Mouse (Mus musculus) embryonic facial prominence, embryonic 11.5 days (tissue): Measurements from ENCODE around the gene Gm17387. TPM values are rescaled to one million over a fixed set of nuclear protein-coding genes. Genes with fewer than 3 reads are reported as not detected.

Experiments
- ATAC-seq: fragments of 200-750 bp; cut with Nextera tagmentation; replicated peaks from 2 replicates; pipeline ENCODE4 v1.8.0; 2017; ENCODE audit warnings: low read depth; ENCODE audit not compliant: insufficient number of reproducible peaks, low FRiP score, low TSS enrichment
- DNase-seq: peaks from one replicate; pipeline ENCODE4 v3.0.0-alpha.2; 2015; ENCODE audit warnings: low spot score
- H3K27ac ChIP-seq: fragments of 300-500 bp; sonication (generic); replicated peaks from 2 replicates; pipeline ENCODE4 v1.5.1; 2014; ENCODE audit warnings: mild to moderate bottlenecking, low read depth, low read length, control low read depth
- H3K27me3 ChIP-seq: fragments of 300-500 bp; sonication (generic); 2 replicates; pipeline ENCODE4 v1.6.1; 2014; ENCODE audit warnings: mild to moderate bottlenecking, low read length, moderate library complexity, mixed read lengths; ENCODE audit not compliant: control insufficient read depth, insufficient read depth
- H3K36me3 ChIP-seq: fragments of 300-500 bp; sonication (generic); replicated peaks from 2 replicates; pipeline ENCODE4 v1.6.1; 2014; ENCODE audit warnings: low read depth, mild to moderate bottlenecking, low read length, moderate library complexity, mixed read lengths; ENCODE audit not compliant: control insufficient read depth, insufficient read depth
- H3K4me1 ChIP-seq: fragments of 300-500 bp; sonication (generic); 2 replicates; pipeline ENCODE4 v1.6.1; 2014; ENCODE audit warnings: low read length, mixed read lengths; ENCODE audit not compliant: control insufficient read depth, insufficient read depth
- H3K4me2 ChIP-seq: fragments of 300-500 bp; sonication (generic); 2 replicates; pipeline ENCODE4 v1.6.1; 2014; ENCODE audit warnings: low read depth, mild to moderate bottlenecking, control low read depth, low read length, moderate library complexity
- H3K4me3 ChIP-seq: fragments of 300-500 bp; sonication (generic); 2 replicates; pipeline ENCODE4 v1.5.1; 2014; ENCODE audit warnings: low read depth, low read length, control low read depth
- H3K9ac ChIP-seq: fragments of 300-500 bp; sonication (generic); replicated peaks from 2 replicates; pipeline ENCODE4 v1.6.1; 2014; ENCODE audit warnings: mild to moderate bottlenecking, control low read depth, low read length
- H3K9me3 ChIP-seq: fragments of 300-500 bp; sonication (generic); replicated peaks from 2 replicates; pipeline ENCODE4 v1.6.1; 2016; ENCODE audit warnings: mild to moderate bottlenecking, low read length, inconsistent platforms, mixed read lengths; ENCODE audit not compliant: control insufficient read depth
- WGBS: fragments of 180-500 bp; shearing (Covaris S2); extraction: QIAGEN DNeasy Blood & Tissue Kit; methylation state at CpG from one replicate; pipeline ENCODE4 v1.1.7; 2014; 5-methylcytosine and 5-hydroxymethylcytosine counted together
- polyA plus RNA-seq: library from polyadenylated mRNA; unstranded; fragments of >200 nt; fragmentation: Nextera tagmentation; extraction: Ambion mirVana; gene quantifications from 2 replicates; pipeline ENCODE4 v1.2.1, GENCODE M21; 2014

Gm17387 gene
- polyA plus RNA-seq, 1 experiment from 2014 or later, result not detected

DNA sequence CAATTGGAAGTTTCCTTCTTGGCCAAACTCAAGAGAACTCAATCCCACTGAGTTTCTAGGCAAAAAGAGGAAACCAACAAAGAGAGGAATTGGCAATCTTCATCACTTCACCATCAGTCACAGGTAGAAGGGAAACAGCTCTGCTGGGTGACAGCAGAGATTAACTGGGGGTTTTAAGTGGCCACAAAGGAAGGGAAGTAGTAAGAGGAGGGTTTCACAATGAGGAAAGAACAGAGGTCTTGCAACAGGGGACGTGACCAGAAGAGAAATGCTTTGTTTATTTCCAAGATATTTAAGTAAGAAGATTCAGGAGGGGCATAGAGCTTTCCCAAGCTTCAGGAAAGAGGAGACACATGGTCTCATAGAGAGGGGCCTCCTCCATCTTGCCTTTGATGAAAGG, 31.1 kb upstream of the Gm17387 start:
- 52% methylated on average over 1 of the region's 1 CpGs for WGBS
- no peaks in the 10 kb centered on the region for H3K9me3 ChIP-seq
- no peaks in the 10 kb centered on the region for H3K36me3 ChIP-seq
- H3K4me3 ChIP-seq, result no peak overlapping the region
- no peak overlapping the region for H3K27ac ChIP-seq
- DNase-seq, result no peak
- H3K4me1 ChIP-seq, result no peaks in the 10 kb centered on the region
- no peaks in the 10 kb centered on the region for H3K27me3 ChIP-seq
- H3K4me2 ChIP-seq, result no peak overlapping the region
- no peak for ATAC-seq
- H3K9ac ChIP-seq, result no peak overlapping the region

DNA sequence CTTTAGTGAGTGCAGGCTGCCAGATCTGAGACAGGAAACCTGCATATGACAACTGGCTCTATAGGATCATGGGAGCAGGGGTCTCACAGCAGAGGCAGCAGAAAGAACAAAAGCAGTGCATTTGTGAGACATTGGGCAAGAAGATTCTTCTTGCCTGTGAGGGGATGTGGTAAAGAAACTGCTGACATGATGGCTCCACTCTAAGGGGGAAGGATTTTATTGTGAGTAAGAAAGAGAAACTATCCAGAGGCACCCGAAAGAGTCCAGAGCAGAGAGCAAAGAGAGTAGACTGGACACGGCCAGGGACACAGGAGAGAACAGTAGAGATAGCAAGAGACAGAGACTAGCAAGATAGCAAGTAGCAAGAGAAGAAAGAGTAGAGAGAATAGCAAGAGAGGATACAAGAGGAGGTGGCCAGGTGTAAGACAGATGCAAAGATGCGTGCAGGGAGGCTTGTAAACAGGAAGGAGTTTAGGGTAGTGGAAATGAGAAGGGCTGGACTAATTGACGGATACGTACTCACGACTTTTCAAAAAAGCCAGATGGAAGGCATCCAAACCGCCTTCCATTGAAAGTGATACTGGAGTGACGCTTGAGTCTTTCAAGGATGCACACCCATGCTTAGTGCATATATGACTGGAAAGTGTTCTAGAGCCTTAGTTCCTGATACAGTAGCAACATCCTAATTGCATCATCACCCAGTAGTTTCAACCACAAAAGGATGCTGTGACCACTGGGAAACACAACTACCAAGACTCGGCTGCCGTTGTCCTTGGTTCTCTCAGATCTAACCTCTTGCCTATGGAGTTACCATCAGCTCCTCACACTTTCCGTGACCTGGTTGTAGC, 29.9 kb upstream of the Gm17387 start:
- Histone ChIP-seq H3K4me3 (no peak overlapping the region), H3K9ac (no peak overlapping the region), H3K36me3 (no peaks in the 10 kb centered on the region), H3K27ac (no peak overlapping the region), H3K4me1 (no peaks in the 10 kb centered on the region), H3K9me3 (no peaks in the 10 kb centered on the region), H3K27me3 (no peaks in the 10 kb centered on the region), H3K4me2 (no peak overlapping the region)
- DNase-seq (no peak), ATAC-seq (no peak)
- 90% methylated on average over 11 of the region's 11 CpGs for WGBS

- Histone ChIP-seq H3K9me3 (no peaks in the 10 kb centered on the region), H3K4me1 (no peaks in the 10 kb centered on the region), H3K4me2 (no peak overlapping the region), H3K9ac (no peak overlapping the region), H3K36me3 (no peaks in the 10 kb centered on the region), H3K4me3 (no peak overlapping the region), H3K27me3 (no peaks in the 10 kb centered on the region), H3K27ac (no peak overlapping the region)
- ATAC-seq (no peak), DNase-seq (no peak)
- 74% methylated on average over 15 of the region's 15 CpGs for WGBS
Observed at GRCm38 (mm10) chr7:141000881-141001708, 27.8 kb upstream of the Gm17387 start.

DNA sequence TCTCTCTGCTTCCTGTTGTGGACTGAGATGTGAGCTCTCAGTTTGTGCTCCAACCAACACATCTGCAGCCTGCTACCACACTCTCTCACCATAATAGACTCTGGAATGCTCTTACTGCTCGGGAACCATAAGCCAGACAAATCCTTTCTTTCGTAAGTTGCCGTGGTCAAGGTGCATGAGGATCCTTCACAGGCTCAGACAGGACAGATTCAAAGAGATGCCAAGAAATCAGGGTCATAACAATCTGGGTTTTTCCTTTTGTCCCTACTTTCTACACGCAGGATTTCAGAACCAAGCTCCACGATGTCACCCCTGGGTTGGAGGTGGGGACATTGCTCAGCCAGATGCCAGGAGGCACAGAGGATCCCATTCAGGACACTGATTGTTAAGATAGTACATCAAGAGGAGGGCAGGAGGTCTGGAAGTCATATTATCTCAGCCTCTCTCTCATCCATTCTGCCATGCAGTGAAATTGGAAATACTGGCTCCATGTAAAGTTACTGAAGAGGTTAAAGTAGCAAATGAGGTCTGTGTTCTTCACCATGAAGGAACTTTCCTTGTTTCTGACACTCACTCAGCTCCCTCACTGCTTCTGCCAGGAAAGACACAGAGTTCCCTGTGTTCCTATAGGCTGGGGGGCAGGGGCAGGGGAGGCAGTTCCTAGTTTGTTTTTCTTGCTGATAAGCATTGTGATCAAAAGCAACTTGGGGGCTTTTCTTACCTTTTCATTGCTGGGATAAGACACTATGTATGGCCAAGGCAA, 25.5 kb upstream of the Gm17387 start:
- ATAC-seq (no peak), DNase-seq (no peak)
- no peak overlapping the region for H3K4me3 ChIP-seq
- H3K4me1 ChIP-seq, result no peaks in the 10 kb centered on the region
- WGBS, result 82% methylated on average over 5 of the region's 5 CpGs
- no peaks in the 10 kb centered on the region for H3K9me3 ChIP-seq
- H3K9ac ChIP-seq, result no peak overlapping the region
- H3K4me2 ChIP-seq, result no peak overlapping the region
- no peak overlapping the region for H3K27ac ChIP-seq
- no peaks in the 10 kb centered on the region for H3K27me3 ChIP-seq
- H3K36me3 ChIP-seq, result no peaks in the 10 kb centered on the region

- Histone ChIP-seq H3K4me1 (no peaks in the 10 kb centered on the region), H3K27me3 (no peaks in the 10 kb centered on the region), H3K27ac (no peak overlapping the region), H3K4me3 (no peak overlapping the region), H3K9me3 (no peaks in the 10 kb centered on the region), H3K9ac (no peak overlapping the region), H3K4me2 (no peak overlapping the region), H3K36me3 (no peaks in the 10 kb centered on the region)
- DNase-seq (no peak), ATAC-seq (no peak)
- 92% methylated on average over 6 of the region's 6 CpGs for WGBS
Observed at GRCm38 (mm10) chr7:141006446-141006845, 22.5 kb upstream of the Gm17387 start.

- H3K27ac ChIP-seq, result no peak overlapping the region
- no peaks in the 10 kb centered on the region for H3K27me3 ChIP-seq
- no peaks in the 10 kb centered on the region for H3K4me1 ChIP-seq
- no peak for DNase-seq
- no peak overlapping the region for H3K9ac ChIP-seq
- no peak overlapping the region for H3K4me3 ChIP-seq
- ATAC-seq, result no peak
- no peaks in the 10 kb centered on the region for H3K36me3 ChIP-seq
- H3K9me3 ChIP-seq, result no peaks in the 10 kb centered on the region
- no peak overlapping the region for H3K4me2 ChIP-seq
- 88% methylated on average over 5 of the region's 5 CpGs for WGBS
Observed at GRCm38 (mm10) chr7:141006914-141007313, 22.0 kb upstream of the Gm17387 start.

- no peaks in the 10 kb centered on the region for H3K4me1 ChIP-seq
- WGBS, result 8% methylated on average over 7 of the region's 7 CpGs
- H3K36me3 ChIP-seq, result no peaks in the 10 kb centered on the region
- no peaks in the 10 kb centered on the region for H3K27me3 ChIP-seq
- H3K4me2 ChIP-seq, result no peak overlapping the region
- no peak overlapping the region for H3K4me3 ChIP-seq
- peak; percentile 35 for DNase-seq
- no peaks in the 10 kb centered on the region for H3K9me3 ChIP-seq
- no peak overlapping the region for H3K27ac ChIP-seq
- 0 out of 2 replicates have a peak overlapping the region, but pooled peaks have one; percentile 6 for H3K9ac ChIP-seq
- ATAC-seq, result no peak; the same call in 1 of the 2 replicates
Observed at GRCm38 (mm10) chr7:141008312-141008761, 20.6 kb upstream of the Gm17387 start.
